Mouse (Mus musculus) cortical plate, adult 2 months (tissue): Measurements from ENCODE around the gene Aloxe3. TPM values are rescaled to one million over a fixed set of nuclear protein-coding genes. Genes with fewer than 3 reads are reported as not detected.
A peak's percentile ranks its signal among the peaks of the same experiment; 100 is the strongest.

ENCODE experiments used
- H3K27ac ChIP-seq: fragments of 200-500 bp; 2 replicates; pipeline ENCODE4 v1.5.1; 2012; ENCODE audit warnings: low read length, control low read depth, inconsistent platforms; ENCODE audit not compliant: insufficient read depth
- H3K4me1 ChIP-seq: fragments of 200-500 bp; 2 replicates; pipeline ENCODE4 v1.6.1; 2011; ENCODE audit warnings: low read length; ENCODE audit not compliant: control insufficient read depth, insufficient read depth
- H3K4me3 ChIP-seq: fragments of 200-500 bp; 2 replicates; pipeline ENCODE4 v1.5.1; 2011; ENCODE audit warnings: mild to moderate bottlenecking, low read length, control low read depth; ENCODE audit not compliant: insufficient read depth
- CTCF ChIP-seq: fragments of 200-500 bp; IDR thresholded peaks from 2 replicates; pipeline ENCODE4 v1.5.1; 2011; ENCODE audit warnings: mild to moderate bottlenecking, control low read depth, low read length; ENCODE audit not compliant: insufficient read depth; ENCODE audit errors: extremely low read depth
- POLR2A ChIP-seq: fragments of 200-500 bp; IDR thresholded peaks from 2 replicates; pipeline ENCODE4 v1.6.1; 2011; ENCODE audit warnings: mild to moderate bottlenecking, low read length, control low read depth; ENCODE audit not compliant: insufficient read depth; ENCODE audit errors: extremely low read depth
- polyA plus RNA-seq: library from polyadenylated mRNA; depleted of rRNA; stranded (reverse); fragments of >200 nt; gene quantifications from 2 replicates; pipeline ENCODE4 v1.2.3, GENCODE M21; 2012

The Aloxe3 gene
- polyA plus RNA-seq, 1 experiment = 8.7 TPM

DNA sequence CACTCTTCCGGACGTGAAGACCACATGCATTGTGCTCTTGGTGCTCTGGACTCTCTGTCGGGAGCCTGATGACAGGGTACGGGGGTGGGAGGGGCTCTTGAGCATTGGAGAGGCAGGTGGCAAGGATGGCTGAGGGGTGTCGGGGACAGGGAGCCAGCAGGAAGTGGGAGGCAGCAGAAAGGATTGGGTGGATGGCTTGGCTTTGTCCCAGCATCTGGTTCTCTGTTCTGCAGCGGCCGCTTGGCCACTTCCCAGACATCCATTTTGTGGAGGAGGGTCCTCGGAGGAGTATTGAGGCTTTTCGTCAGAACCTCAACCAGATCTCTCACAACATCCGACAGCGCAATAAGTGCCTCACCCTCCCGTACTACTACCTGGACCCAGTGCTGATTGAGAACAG, 43.6 kb downstream of the Aloxe3 start:
- TF ChIP-seq POLR2A (no peak), CTCF (no peak)
- H3K4me1 ChIP-seq = peaks cover 2% of the 10 kb centered on the region
- H3K27ac ChIP-seq = no peak overlapping the region
- no peak overlapping the region for H3K4me3 ChIP-seq

DNA sequence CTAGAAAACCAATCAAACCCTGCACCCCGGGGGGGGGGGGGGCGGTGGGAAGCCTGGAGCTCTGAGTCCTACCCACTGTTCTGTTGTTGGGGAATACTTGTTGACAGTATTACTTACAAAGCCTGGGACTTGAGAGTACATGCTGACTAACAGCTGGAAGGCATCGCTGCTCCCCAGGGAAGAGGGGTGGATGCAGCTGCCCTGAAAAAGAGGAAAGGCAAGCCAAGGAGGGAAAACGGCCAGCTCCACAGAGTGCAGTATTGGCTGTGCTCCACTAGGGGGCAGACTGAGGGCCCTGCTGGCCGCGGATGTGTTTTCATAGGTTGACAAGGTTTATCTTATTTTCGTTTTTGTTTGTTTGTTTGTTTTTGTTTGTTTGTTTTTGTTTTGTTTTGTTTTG, 45.9 kb downstream of the Aloxe3 start:
- peaks cover 2% of the 10 kb centered on the region for H3K4me1 ChIP-seq
- peak; percentile 67 for TF ChIP-seq CTCF
- TF ChIP-seq POLR2A = no peak

DNA sequence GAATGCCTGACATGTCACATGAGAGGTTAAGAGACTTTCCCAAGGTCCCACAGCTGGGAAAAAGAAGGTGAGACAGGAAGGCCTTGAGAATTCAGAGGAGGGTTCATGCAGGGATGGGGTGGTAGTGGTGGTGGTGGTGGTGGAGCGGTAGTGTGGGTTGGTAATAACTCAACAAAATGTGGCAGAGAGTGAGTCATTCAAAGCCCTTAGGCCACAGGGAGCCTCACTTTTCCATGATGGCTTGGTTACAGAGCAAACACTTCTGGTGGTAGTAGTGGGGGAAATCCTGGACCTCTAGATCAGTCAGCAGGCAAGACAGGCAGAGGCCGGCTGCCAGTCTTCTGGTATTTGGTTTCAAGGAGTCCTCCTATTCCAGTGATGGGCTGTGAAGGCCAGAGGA, 46.9 kb downstream of the Aloxe3 start:
- Histone ChIP-seq H3K4me1 (peaks cover 2% of the 10 kb centered on the region), H3K4me3 (no peak overlapping the region), H3K27ac (no peak overlapping the region)
- TF ChIP-seq POLR2A = no peak
- no peak for TF ChIP-seq CTCF

More for the DNA sequence above, 45.9 kb downstream of the Aloxe3 start:
- Histone ChIP-seq H3K27ac (no peak overlapping the region), H3K4me3 (no peak overlapping the region)

DNA sequence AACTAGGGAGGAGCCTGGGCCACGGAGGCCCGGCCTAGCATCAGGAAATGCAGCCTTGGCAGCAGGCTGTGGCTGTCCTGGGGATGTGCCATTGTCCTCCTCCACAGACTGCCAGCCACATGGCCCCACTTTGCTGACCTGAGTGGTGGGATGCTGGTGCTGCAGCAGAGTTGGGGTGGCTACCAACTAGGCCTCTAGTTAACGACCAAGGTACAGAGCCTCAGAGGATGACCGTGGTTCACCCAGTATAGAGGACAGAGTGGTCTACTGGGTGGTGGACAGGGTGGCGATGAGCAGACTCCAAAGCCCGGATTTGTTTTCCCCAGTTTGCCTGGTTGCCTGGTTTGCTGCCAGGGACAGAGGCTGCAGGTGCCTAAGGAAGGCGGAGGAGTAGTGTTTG, 49.0 kb downstream of the Aloxe3 start:
- TF ChIP-seq POLR2A = no peak
- TF ChIP-seq CTCF = no peak
- no peak overlapping the region for H3K4me3 ChIP-seq
- no peak overlapping the region for H3K27ac ChIP-seq
- H3K4me1 ChIP-seq = no peaks in the 10 kb centered on the region

DNA sequence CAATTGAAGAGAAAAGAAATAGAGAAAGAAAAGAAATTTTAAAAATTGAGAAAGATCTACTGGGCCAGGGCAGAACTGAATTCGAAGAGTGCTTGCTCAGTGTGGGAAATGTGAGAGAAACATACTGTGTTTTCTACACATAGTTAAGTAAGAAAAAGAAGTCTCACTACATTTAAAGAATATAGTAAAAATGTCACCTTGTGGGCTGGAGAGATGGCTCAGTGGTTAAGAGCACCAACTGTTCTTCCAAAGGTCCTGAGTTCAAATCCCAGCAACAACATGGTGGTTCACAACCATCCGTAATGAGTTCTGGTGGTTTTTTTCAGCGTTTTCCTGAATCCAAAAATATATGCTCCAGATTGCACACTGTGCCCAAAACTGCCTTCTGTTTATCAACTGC, 52.8 kb downstream of the Aloxe3 start:
- Histone ChIP-seq H3K27ac (no peak overlapping the region), H3K4me3 (no peak overlapping the region), H3K4me1 (no peaks in the 10 kb centered on the region)
- TF ChIP-seq CTCF = no peak
- TF ChIP-seq POLR2A = no peak

DNA sequence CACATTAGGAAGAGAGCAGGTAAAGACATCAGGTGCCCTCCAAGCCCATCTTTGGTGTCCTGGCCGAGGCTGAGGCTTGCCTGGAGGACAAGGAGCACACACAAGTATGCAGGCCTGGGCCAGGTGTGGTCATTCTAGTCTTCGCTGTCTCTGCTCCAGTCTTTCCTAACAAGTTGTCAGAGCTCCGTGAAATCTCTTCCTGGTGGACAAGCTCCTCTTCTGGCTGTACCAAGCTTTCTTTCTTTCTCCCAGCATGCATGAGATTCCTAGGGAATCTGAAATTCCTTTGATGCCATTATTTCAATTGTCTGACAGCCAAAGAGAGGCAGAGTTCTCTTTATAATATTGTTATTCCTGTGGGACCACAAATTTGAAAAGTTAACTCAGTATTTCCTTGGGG, 53.8 kb downstream of the Aloxe3 start:
- Histone ChIP-seq H3K4me1 (no peaks in the 10 kb centered on the region), H3K4me3 (no peak overlapping the region), H3K27ac (no peak overlapping the region)
- no peak for TF ChIP-seq POLR2A
- TF ChIP-seq CTCF = no peak

DNA sequence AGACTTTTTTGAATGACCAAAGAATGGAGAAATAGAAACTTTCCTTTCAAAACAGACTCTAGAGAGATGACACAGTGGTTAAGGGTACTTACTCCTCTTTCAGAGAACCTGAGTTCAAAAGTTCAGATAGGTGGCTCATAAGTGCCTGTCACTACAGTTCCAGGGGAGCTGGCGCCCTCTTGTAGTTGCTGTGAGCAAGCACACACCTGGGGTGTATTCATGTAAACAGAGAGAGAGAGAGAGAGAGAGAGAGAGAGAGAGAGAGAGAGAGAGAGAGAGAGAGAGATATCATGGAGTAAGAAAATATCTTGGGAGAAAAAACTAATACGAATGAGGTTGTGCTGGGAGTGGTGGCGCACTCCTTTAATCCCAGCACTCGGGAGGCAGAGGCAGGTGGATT, 54.4 kb downstream of the Aloxe3 start:
- H3K4me3 ChIP-seq = no peak overlapping the region
- H3K4me1 ChIP-seq = no peaks in the 10 kb centered on the region
- H3K27ac ChIP-seq = no peak overlapping the region
- TF ChIP-seq CTCF (0 out of 2 replicates have a peak, but pooled peaks have one; percentile 2), POLR2A (no peak)

DNA sequence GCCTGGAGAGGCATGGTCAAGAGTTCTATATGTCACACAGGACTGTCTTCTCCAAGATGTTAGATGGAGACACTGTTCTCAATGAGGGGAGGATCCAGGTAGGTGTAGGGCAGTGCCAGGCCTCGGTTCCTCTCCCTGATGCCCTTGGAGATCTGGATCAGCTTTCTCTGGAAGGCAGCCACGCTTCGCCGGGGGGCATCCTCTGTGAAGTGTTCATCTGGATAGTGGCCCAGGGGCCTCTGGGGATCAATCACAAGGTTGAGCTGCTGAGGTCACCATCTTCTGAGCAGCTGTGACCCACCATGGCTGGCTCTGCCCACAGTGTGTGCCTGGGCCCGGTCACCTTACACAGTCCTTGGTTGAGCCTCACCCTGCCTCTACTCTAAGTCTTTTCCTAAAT, 59.3 kb downstream of the Aloxe3 start:
- Histone ChIP-seq H3K27ac (no peak overlapping the region), H3K4me1 (no peaks in the 10 kb centered on the region), H3K4me3 (no peak overlapping the region)
- TF ChIP-seq CTCF = no peak
- no peak for TF ChIP-seq POLR2A

DNA sequence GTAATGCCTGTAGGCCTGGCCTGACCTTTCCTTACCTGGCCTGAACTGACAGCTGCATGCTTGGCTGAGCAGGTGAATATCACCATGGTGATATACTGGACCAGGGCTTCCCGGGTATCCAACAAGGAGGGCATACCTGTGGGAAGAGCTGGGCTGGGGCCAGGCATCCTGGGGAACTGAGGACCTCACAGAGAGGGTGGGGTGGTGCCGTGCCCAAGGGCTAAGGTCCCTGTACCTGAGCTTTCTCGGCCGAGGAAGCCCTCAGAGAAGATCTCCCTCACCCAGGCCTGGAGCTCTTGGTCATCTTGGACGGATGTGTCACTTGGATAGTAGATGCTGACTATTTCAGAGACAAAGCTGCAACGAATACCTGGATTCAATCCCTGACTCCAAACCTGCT, 60.2 kb downstream of the Aloxe3 start:
- Histone ChIP-seq H3K27ac (no peak overlapping the region), H3K4me3 (no peak overlapping the region), H3K4me1 (no peaks in the 10 kb centered on the region)
- no peak for TF ChIP-seq POLR2A
- no peak for TF ChIP-seq CTCF

DNA sequence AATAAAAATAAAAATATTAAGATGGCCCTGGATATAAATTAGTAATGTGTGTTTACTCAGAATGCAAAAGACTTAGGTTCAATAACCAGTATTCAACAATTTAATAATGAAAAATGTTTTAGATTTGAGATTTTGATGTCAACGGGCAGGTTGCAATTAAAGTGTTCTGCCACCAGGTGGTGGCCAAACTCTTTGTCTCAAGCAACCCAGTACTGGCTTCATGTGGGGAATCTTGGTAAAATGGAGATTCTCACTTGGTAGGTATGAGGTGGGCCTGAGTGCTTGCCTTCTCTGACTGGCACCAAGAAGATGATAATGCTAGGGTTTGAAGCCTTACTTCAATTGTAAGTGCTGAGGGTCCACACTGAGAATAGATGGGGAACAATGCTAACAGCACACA, 67.1 kb downstream of the Aloxe3 start:
- peak; percentile 86 for TF ChIP-seq CTCF
- no peak for TF ChIP-seq POLR2A
- H3K4me3 ChIP-seq = no peak overlapping the region
- no peaks in the 10 kb centered on the region for H3K4me1 ChIP-seq
- no peak overlapping the region for H3K27ac ChIP-seq
